Mouse (Mus musculus) erythroblast, embryonic 14.5 days (primary cell): ENCODE data around the gene Kat2b.

Source experiments
- GATA1 ChIP-seq: IDR thresholded peaks from 2 replicates; pipeline ENCODE4 v1.6.1; 2012; ENCODE audit warnings: low read length, inconsistent platforms, mixed read lengths
- TAL1 ChIP-seq: IDR thresholded peaks from 3 replicates; pipeline ENCODE4 v1.6.1; 2012; ENCODE audit warnings: low read length, inconsistent platforms, mixed read lengths

GRCm38 (mm10) chr17:53596941-53597790, 30.5 kb downstream of the Kat2b start:
- TF ChIP-seq GATA1 (no peak), TAL1 (no peak)
